Mouse (Mus musculus): ENCODE data around the gene Tyr.

- TF ChIP-seq CTCF (IDR thresholded peaks at IDR 0.05; ENCODE audit: insufficient read depth, low read length) (no peak), POLR2A (IDR thresholded peaks at IDR 0.05; ENCODE audit: borderline replicate concordance, extremely low read depth, low read depth, low read length) (no peak)
Observed at GRCm38 (mm10) chr7:87413271-87413670, 80.0 kb downstream of the Tyr start.

All from lung, adult 2 months (tissue).